Mouse (Mus musculus) ovary, postnatal 14 days (tissue): ENCODE measurements at regions not wholly inside any gene's neighbourhood (a gene's known extent, or its start where the extent isn't known, plus 50 kb on each side); places are given as distances from the start of the nearest gene placed in this dataset.

Source experiments
- DNase-seq: peaks from one replicate; pipeline ENCODE4 v3.0.0; 2022; ENCODE audit warnings: low spot score

GRCm38 (mm10) chr6:100100565-100101133, 186.6 kb downstream of the Rybp start:
- no peak for DNase-seq

DNA sequence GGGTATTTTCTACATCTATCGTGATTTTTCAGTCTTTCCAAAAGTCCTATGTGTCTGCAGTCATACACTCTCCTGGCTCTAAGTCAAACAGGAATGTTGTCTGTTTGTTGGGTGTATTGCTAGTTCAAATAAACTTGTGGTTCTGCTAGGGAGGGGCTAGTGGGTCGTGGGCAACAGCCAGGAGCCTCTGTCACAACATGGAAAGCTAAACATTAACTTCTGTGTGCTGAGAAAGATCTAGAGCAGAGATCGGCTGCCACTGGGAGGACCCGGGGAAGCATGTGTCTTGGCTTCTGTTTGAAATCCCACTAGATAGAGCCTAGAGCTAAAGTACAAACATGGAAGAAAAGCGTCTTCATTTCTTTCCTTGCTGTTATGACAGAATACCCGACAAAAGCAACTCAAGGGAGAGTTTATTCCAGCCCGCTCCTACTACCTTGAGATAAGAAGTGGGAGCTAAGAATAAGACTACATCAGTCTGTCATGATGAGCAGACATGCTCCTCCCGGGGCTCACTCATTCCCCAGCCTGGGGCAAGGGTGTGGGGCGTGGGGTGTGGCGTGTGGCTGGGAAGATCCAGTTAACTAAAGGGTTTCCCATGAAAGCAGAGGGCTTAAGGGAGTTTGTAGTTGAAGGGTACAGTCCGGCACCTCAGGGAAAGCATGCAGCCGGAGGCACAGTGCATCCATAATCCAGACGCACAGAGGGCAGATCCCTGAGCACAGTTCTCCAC, 190.7 kb downstream of the Rybp start:
- no peak for DNase-seq

DNA sequence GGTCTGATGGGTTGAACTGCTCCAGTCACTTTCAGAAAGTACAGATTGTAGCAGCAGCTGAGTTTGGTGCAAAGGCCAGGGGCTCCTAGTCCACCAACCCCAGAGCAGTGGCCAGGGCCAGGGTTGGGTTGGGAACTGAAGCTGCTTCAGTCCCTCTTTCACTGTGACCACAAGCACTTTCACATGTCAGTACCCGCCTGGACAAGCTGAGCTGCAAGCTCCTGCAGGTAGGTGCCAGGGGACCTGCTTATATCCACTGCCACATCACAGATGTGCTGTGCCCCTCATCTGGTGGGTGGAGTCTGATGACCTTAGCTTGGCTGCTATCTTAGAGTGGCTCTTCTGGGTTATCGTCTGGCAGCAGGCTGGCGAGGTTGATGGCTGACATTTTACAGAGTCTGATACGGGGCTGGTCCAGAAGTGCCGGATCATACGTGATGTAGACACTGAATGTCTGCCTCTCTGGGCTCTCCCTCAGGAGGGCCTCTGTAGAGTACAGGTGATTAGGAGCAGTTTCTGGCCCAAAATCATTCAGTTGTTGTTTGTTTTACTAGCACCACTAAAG, 192.6 kb downstream of the Rybp start:
- no peak for DNase-seq

DNA sequence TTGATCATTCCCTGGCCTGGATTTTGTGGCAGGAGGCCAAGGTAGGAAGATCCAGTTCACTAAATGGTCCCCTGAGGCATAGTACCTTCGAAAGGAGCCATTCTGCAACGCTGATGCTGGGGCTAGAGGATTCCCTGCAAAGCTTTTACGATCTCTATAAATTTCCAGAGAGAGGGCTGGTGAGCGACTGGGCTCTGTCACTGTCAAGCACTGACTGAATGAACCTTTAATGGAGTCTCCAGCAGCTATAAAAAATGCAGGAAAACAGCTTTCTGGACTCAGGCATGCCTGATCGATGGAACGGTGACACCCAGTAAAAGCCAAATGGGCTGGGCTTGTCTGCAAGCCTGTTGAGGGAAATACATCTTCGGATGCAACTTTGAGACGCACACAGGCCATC, 194.4 kb downstream of the Rybp start:
- no peak for DNase-seq

GRCm38 (mm10) chr6:100091815-100092214, 195.5 kb downstream of the Rybp start:
- DNase-seq = no peak

DNA sequence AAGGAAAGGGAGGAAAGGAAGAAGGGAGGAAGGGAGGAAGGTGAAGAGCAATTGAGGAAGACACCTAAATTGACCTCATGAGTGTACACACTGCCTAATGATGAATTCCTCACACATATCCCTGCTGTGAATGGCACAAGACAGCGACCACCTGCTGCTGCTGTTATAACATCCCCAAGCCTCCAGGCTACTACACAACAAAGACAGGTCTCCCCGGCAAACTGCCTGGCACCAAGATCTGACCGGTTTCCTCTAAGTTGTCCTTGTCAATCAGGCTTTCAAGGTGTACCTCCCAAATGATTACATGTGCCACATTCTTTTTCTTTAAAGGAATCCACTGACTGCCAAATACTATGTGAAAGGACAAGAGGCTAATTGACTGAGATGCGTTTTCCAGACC, 198.7 kb downstream of the Rybp start:
- DNase-seq = no peak

- DNase-seq = no peak
Observed at GRCm38 (mm10) chr6:100086807-100087206, 200.5 kb downstream of the Rybp start.

GRCm38 (mm10) chr6:100085981-100086380, 201.3 kb downstream of the Rybp start:
- DNase-seq = no peak

GRCm38 (mm10) chr6:100083868-100084477, 203.3 kb downstream of the Rybp start:
- DNase-seq = no peak

DNA sequence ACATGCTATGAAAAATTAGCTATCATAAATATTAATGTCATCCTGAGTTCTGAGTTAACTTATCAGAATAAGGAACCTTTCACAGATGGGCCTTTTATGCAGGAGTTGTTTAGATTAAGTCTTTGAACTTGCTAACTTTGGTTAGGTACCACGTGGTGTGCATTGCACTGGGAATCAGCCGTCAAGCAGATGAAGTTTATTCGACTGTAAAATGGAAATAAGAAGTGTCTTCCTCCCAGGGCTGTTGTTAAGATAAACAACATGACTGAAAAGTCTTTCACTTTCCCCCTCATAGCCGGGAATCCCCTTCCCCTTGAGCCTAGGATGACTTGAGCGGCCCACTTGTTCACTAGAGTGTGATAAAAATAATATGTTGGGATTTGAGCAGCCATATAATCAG, 204.2 kb downstream of the Rybp start:
- DNase-seq = no peak

DNA sequence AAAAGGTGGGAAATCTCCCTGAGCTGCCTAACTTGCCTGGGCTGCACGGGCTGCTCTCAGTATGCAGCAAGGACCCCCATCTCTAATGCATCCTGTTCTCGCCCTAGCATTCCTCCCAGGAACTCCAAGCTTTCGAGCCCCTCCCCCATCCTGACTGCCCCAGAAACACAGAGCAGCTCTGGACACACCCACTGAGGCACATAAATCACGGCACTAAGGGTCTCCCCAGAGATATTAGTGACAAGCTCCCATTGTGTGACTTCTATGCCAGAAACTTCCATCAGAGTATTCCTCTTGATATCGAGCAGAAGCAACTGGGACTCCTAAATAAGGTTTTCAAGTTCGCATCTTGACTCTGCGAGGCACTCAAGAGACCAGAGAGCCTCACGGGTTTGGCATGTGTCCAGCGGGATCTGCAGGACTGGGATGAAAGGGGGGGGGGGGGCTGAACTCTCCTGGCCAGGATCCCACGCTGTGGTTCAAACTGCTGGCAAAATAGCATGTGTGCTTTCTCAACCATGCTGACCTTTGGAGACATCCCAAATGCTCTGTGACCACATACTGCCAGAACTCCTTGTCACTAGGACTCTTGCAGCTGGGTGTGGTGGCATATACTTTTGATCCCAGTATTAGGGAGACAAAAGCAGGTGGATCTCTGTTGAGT, 212.5 kb downstream of the Rybp start:
- peak; percentile 51 for DNase-seq

- no peak for DNase-seq
Observed at GRCm38 (mm10) chr6:100072261-100072968, 214.9 kb downstream of the Rybp start.

- no peak for DNase-seq
Observed at GRCm38 (mm10) chr6:100069151-100069550, 218.1 kb downstream of the Rybp start.

DNA sequence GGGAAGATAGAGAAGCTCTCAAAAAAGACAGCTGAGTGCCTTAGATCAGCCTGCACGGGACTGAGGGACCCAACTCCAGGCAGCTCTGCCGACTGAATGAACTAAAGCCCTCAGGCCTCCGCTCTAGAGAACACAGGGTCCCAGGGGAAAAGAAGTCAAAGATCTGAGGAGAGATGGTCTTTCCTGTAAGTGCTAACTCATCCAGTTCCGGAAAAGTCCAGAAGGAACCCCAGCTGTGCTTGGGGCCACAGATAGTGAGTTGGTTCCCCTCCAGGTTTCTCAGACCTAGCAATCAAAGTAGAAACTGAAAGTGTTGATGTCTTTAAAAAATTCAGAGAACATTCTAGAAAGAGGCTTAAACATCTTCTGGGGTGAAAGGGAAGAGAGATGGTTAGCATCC, 220.0 kb downstream of the Rybp start:
- no peak for DNase-seq

DNA sequence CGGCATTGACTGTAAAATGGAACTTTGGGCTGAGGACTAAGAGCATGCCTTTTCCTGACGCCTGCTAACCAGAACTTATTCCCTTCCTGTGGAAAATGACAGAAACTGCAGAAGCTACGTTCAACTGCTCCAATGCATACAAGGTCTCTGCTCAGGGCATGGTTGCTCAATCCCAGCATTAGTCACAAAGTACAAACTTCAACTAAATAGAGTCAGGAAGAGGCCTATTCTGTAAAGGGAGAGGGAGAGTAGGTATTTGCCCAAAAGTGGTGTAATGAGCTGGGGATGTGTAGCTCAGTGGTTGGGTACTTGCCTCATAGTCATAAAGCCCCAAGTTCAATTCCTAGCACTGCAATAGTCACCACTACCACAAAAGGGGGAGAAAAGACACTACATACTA, 221.7 kb downstream of the Rybp start:
- DNase-seq = no peak

- DNase-seq = no peak
Observed at GRCm38 (mm10) chr6:100062961-100063360, 224.3 kb downstream of the Rybp start.

- peak; percentile 70 for DNase-seq
Observed at GRCm38 (mm10) chr6:100059803-100060202, 227.5 kb downstream of the Rybp start.

GRCm38 (mm10) chr6:100055980-100056379, 231.3 kb downstream of the Rybp start:
- no peak for DNase-seq

GRCm38 (mm10) chr6:100052955-100053795, 234.1 kb downstream of the Rybp start:
- DNase-seq = no peak

GRCm38 (mm10) chr6:100052406-100052805, 234.9 kb downstream of the Rybp start:
- no peak for DNase-seq

DNA sequence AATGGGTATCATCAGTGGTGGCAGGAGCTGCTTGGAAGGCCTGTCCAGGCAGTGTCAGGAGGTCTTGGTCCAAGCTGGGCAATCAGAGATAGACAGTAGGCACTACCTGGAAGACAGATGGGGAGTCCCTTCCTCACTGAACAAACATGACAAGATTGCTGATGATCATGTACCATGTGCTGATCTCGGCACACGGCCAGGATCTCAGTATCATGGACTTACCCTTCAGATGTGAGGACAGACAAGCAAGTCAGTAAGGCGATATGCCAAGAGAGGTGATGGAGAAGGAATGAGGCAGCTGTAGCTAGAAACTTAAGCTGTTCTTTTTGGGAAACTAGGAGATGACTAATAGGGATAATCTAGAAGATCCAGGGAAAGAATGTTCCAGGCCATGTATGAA, 238.2 kb downstream of the Rybp start:
- no peak for DNase-seq
